Mouse (Mus musculus): ENCODE measurements around the gene Rnft2. TPM values are rescaled to one million over a fixed set of nuclear protein-coding genes. Genes with fewer than 3 reads are reported as not detected.

Gene Rnft2
- polyA plus RNA-seq, 2 experiments from 2014 or later, result not detected

- ATAC-seq, result no peak
These were observed 73.3 kb downstream of the Rnft2 start for GRCm38 (mm10) chr5:118171665-118172064.

GRCm38 (mm10) chr5:118170888-118171529, 73.9 kb downstream of the Rnft2 start:
- ATAC-seq, result peak; percentile 54

- no peak for ATAC-seq
These were observed 75.4 kb downstream of the Rnft2 start for GRCm38 (mm10) chr5:118169222-118170221.

- no peak for ATAC-seq
These were observed 77.3 kb downstream of the Rnft2 start for GRCm38 (mm10) chr5:118167561-118167995.

GRCm38 (mm10) chr5:118165462-118165861, 79.5 kb downstream of the Rnft2 start:
- no peak for ATAC-seq

GRCm38 (mm10) chr5:118164581-118164980, 80.3 kb downstream of the Rnft2 start, which contains the start of gene Hrk:
TSS of gene Hrk (plus strand) at chr5:118164648.
- no peak for ATAC-seq

- no peak for ATAC-seq
These were observed 84.2 kb downstream of the Rnft2 start for GRCm38 (mm10) chr5:118160691-118161090.

GRCm38 (mm10) chr5:118156976-118157375, 87.9 kb downstream of the Rnft2 start:
- no peak for ATAC-seq

GRCm38 (mm10) chr5:118155565-118155947, 89.4 kb downstream of the Rnft2 start:
- ATAC-seq, result no peak

- peak; percentile 80 for ATAC-seq
These were observed 89.9 kb downstream of the Rnft2 start, which contains the start of gene Fbxw8 for GRCm38 (mm10) chr5:118154839-118155564. TSS of gene Fbxw8 (minus strand) at chr5:118155464.

GRCm38 (mm10) chr5:118149711-118150110, 95.2 kb downstream of the Rnft2 start:
- no peak for ATAC-seq

GRCm38 (mm10) chr5:118147264-118147663, 97.7 kb downstream of the Rnft2 start:
- no peak for ATAC-seq

- no peak for ATAC-seq
These were observed 98.8 kb downstream of the Rnft2 start for GRCm38 (mm10) chr5:118145999-118146679.

- ATAC-seq, result no peak
These were observed 99.5 kb downstream of the Rnft2 start for GRCm38 (mm10) chr5:118145458-118145857.

- ATAC-seq, result no peak
These were observed 100.1 kb downstream of the Rnft2 start for GRCm38 (mm10) chr5:118144770-118145169.

- no peak for ATAC-seq
These were observed 100.6 kb downstream of the Rnft2 start for GRCm38 (mm10) chr5:118144327-118144726.

GRCm38 (mm10) chr5:118143211-118144026, 101.5 kb downstream of the Rnft2 start:
- no peak for ATAC-seq

- ATAC-seq, result no peak
These were observed 102.4 kb downstream of the Rnft2 start for GRCm38 (mm10) chr5:118142471-118142870.
